Mouse (Mus musculus) kidney, adult 18-20 months (tissue): ENCODE measurements around the gene Vmn2r23.
"Not testable (repeated sequence)": the region's sequence is repeated elsewhere in the genome, so short reads cannot be mapped to it uniquely, and the experiment has no call there.

Experiments
- DNase-seq: peaks from one replicate; pipeline ENCODE4 v3.0.0; 2021

Gene Vmn2r23

DNA sequence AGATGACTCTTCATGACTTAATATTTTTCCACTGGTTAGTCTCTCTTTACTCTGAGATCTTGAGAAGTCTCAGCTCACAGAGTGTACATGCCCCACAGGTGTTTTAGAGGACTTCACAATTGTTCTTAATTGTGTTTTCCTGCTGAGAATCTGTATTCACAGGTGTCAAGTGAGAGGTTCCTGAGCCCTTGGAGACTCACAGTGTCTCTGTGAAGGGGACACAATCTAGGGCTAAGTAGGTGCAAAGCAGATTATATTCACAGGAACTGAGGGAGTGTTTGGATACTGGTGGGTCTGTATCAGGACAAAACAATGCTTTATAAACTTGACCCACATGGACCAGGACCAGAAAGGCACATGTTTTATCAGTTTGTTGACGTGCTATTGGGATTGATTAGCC is at the start of gene Vmn2r23:
Gene Vmn2r23, plus strand, starts transcription at position 301 of the 400 bp plus-strand sequence.
- DNase-seq: no peak

DNA sequence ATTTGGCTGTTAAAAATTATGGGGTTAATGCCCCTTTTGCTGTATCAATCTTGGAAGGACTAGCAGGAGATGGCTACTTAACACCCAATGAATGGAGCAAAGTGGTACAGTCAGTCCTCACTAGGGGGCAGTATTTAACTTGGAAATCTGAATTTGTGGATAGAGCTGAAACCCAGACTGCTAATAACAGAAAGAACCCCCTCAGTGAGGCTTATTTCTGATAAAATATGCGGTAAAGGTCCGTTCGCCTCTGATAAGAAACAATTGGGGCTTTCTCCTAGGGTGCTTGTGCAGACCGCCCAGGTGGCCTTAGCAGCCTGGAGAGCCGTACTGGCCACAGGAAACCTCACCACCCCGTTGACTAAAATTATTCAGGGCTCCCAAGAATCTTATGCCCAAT is 45.4 kb upstream of the Vmn2r23 start:
- no peak for DNase-seq

DNA sequence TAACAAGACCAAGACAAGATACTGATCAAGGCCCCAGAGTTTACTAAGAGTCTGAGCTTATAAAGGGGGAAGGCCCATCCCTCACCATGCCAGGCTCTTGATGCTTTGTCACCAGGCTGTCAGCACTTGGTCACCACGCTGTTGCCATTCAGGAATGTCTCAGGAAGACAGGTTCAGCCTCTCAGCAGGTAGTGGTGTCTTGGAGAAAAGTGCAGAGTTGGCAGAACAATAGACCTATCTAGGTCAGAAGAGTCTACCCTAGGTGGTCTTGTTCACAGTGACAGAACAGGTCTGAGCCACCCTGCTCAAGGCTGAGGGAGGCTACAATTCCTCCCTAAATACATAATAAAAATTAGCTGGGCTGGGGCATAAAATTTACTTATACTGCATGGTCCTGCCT is 5.8 kb upstream of the Vmn2r23 start:
- DNase-seq: not testable (repeated sequence)

DNA sequence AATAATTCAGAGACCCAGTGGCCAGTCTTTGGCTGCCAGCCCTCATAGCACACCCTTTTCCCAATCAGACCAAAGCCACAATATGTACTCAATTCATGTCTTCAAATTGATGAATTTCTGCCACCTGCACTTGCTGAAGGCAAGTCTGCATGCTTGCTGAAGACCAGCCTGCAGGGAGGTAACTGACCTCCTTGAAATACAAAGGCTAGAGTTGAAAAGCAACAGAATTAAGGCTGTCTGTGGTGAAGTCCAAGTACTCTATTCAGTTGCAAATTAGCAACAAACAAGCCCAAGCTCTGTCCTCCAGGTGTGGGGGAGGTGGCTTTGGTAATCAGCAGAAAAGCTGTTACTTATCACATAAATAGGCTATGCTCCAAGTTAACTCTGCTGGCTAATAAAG is 5.3 kb upstream of the Vmn2r23 start:
- DNase-seq: no peak

DNA sequence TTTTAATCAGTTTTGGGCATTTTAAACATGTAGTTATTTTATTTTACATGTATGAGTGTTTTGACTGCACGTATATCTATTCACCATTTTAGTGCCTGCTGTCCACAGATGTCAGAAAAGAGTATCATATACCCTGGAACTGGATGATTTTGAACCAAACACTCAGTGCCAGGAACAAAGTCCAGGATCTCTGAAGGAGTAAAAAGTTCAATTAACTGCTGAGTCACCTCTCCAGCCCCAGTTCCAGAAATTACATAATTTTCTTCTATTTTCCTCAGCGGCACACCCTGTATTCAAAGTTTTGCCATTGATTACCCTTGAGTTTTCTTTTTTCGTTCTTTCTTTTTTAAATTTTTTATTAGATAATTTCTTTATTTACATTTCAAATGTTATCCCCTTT is 67.6 kb downstream of the Vmn2r23 start:
- DNase-seq: no peak

DNA sequence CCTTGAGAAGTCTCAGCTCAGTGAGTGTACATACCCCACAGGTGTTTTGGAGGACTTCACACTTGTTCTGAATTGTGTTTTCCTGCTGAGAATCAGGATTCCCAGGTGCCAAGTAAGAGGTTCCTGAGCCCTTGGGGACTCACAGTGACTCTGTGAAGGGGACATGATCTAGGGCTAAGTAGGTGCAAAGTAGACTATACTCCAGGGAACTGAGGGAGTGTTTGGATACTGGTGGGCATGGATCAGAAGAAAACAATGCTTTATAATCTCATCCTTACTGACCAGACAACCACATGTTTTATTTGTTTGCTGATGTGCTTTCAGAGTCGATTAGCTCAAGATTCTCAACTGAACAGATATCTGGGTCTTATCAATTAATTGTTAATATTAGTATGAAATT is 76.1 kb downstream of the Vmn2r23 start, which contains the start of gene Vmn2r24:
Gene Vmn2r24, plus strand, starts transcription at position 301 of the 400 bp plus-strand sequence.
- no peak for DNase-seq

DNA sequence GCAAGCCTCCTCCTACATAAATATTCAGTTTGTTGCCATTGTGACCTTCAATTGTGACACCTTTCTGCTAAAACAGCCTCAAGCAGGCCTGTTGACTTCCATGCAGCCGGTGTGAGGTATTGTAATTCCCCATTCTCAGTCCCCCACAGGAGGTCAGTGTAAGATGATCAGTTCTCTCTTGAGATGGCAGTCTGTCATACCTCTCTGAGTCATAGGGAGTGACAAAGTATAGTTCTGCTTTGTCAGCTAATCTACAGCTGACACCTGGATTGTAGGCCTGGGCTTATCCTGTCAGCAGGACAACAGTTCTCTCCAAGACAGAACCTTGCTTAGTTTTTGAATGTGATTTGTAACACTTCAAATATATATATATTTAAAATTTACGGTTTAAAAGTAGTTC is 82.4 kb downstream of the Vmn2r23 start:
- no peak for DNase-seq

DNA sequence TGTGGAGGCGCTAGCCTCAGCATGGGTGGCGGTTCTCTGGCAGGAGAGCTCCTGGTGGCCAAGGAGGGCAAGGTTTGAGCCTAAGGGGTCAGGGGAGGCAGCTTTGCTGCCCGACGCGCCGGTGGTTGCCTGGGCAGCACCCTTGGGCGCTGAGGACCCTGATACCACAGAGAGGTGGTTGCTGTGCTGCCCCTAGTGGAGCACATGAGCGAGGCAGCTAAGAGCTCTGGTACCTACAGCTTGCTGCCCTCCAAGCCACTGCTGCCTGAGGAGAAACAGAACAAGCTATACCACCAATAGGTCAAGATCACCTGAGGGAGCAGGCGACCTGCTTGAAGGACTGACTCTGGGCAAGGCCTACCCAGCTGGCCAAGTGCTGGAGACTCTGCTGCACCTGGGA is 91.3 kb downstream of the Vmn2r23 start:
- no peak for DNase-seq
